Mouse (Mus musculus) kidney, adult 2 months (tissue): ENCODE results near the gene Fmn2. TPM values are rescaled to one million over a fixed set of nuclear protein-coding genes. Genes with fewer than 3 reads are reported as not detected.

Source experiments
- DNase-seq: peaks from one replicate; pipeline ENCODE4 v3.0.0; 2021
- H3K27ac ChIP-seq: fragments of 200-500 bp; 2 replicates; pipeline ENCODE4 v1.5.1; 2012; ENCODE audit warnings: low read depth, low read length, control low read depth, inconsistent platforms; ENCODE audit not compliant: insufficient read depth
- H3K27me3 ChIP-seq: fragments of 200-500 bp; replicated peaks from 2 replicates; pipeline ENCODE4 v1.6.1; 2012; ENCODE audit warnings: mild to moderate bottlenecking, moderate library complexity, low read length, inconsistent platforms; ENCODE audit not compliant: control insufficient read depth, insufficient read depth
- H3K36me3 ChIP-seq: fragments of 200-500 bp; 2 replicates; pipeline ENCODE4 v1.6.1; 2012; ENCODE audit warnings: mild to moderate bottlenecking, moderate library complexity, low read length, inconsistent platforms; ENCODE audit not compliant: control insufficient read depth, insufficient read depth
- H3K4me1 ChIP-seq: fragments of 200-500 bp; 2 replicates; pipeline ENCODE4 v1.6.1; 2011; ENCODE audit warnings: low read length; ENCODE audit not compliant: control insufficient read depth, insufficient read depth
- H3K4me3 ChIP-seq: fragments of 200-500 bp; 2 replicates; pipeline ENCODE4 v1.5.1; 2011; ENCODE audit warnings: mild to moderate bottlenecking, low read depth, low read length, control low read depth; ENCODE audit not compliant: insufficient read depth
- CTCF ChIP-seq: fragments of 200-500 bp; conservative IDR thresholded peaks from 2 replicates; pipeline ENCODE4 v1.5.1; 2011; ENCODE audit warnings: low read depth, mild to moderate bottlenecking, control low read depth, low read length, moderate library complexity, mixed read lengths; ENCODE audit not compliant: insufficient read depth, insufficient read length
- POLR2A ChIP-seq: fragments of 200-500 bp; IDR thresholded peaks from one replicate; pipeline ENCODE4 v1.6.1; 2011; ENCODE audit warnings: low read depth, low read length, control low read depth
- WGBS: fragments of 180-500 bp; shearing (Covaris S2); methylation state at CpG from one replicate; pipeline ENCODE4 v1.1.7; 2018; 5-methylcytosine and 5-hydroxymethylcytosine counted together
- polyA plus RNA-seq: library from polyadenylated mRNA; depleted of rRNA; stranded (reverse); fragments of >200 nt; gene quantifications from 2 replicates; pipeline ENCODE4 v1.2.3, GENCODE M21; 2012

Gene Fmn2
- polyA plus RNA-seq, 1 experiment = 0.06 TPM

GRCm38 (mm10) chr1:174640901-174641300, 139.3 kb downstream of the Fmn2 start:
- Histone ChIP-seq H3K4me1 (no peaks in the 10 kb centered on the region), H3K27me3 (no peaks in the 10 kb centered on the region), H3K4me3 (no peak overlapping the region), H3K36me3 (no peaks in the 10 kb centered on the region), H3K27ac (no peak overlapping the region)
- WGBS = 80% methylated on average over 1 of the region's 1 CpGs
- DNase-seq = no peak
- no peak for TF ChIP-seq POLR2A
- no peak for TF ChIP-seq CTCF

- WGBS = 76% methylated on average over 5 of the region's 5 CpGs
- Histone ChIP-seq H3K4me1 (no peaks in the 10 kb centered on the region), H3K27ac (no peak overlapping the region), H3K4me3 (no peak overlapping the region), H3K36me3 (no peaks in the 10 kb centered on the region), H3K27me3 (no peaks in the 10 kb centered on the region)
- no peak for DNase-seq
- TF ChIP-seq POLR2A (no peak), CTCF (no peak)
Observed at GRCm38 (mm10) chr1:174643431-174644010, 141.9 kb downstream of the Fmn2 start.

- no peaks in the 10 kb centered on the region for H3K4me1 ChIP-seq
- H3K27me3 ChIP-seq = no peaks in the 10 kb centered on the region
- H3K36me3 ChIP-seq = no peaks in the 10 kb centered on the region
- TF ChIP-seq POLR2A (no peak), CTCF (no peak)
- no peak overlapping the region for H3K27ac ChIP-seq
- no peak for DNase-seq
- no peak overlapping the region for H3K4me3 ChIP-seq
- WGBS = 90% methylated on average over 11 of the region's 11 CpGs
Observed at GRCm38 (mm10) chr1:174649421-174649826, 147.8 kb downstream of the Fmn2 start.

- no peak for DNase-seq
- Histone ChIP-seq H3K27ac (no peak overlapping the region), H3K4me3 (no peak overlapping the region), H3K4me1 (no peaks in the 10 kb centered on the region), H3K27me3 (no peaks in the 10 kb centered on the region), H3K36me3 (no peaks in the 10 kb centered on the region)
- WGBS = 59% methylated on average over 5 of the region's 5 CpGs
- TF ChIP-seq POLR2A (no peak), CTCF (no peak)
Observed at GRCm38 (mm10) chr1:174654565-174654964, 152.9 kb downstream of the Fmn2 start.

GRCm38 (mm10) chr1:174655354-174655753, 153.7 kb downstream of the Fmn2 start:
- H3K27ac ChIP-seq = no peak overlapping the region
- H3K36me3 ChIP-seq = no peaks in the 10 kb centered on the region
- no peak overlapping the region for H3K4me3 ChIP-seq
- H3K4me1 ChIP-seq = no peaks in the 10 kb centered on the region
- 47% methylated on average over 9 of the region's 9 CpGs for WGBS
- TF ChIP-seq CTCF (no peak), POLR2A (no peak)
- no peaks in the 10 kb centered on the region for H3K27me3 ChIP-seq
- DNase-seq = no peak

GRCm38 (mm10) chr1:174656554-174656953, 154.9 kb downstream of the Fmn2 start:
- H3K27ac ChIP-seq = no peak overlapping the region
- H3K36me3 ChIP-seq = no peaks in the 10 kb centered on the region
- H3K4me1 ChIP-seq = no peaks in the 10 kb centered on the region
- WGBS = 89% methylated on average over 4 of the region's 4 CpGs
- H3K27me3 ChIP-seq = no peaks in the 10 kb centered on the region
- TF ChIP-seq CTCF (no peak), POLR2A (no peak)
- H3K4me3 ChIP-seq = no peak overlapping the region
- no peak for DNase-seq

- Histone ChIP-seq H3K36me3 (no peaks in the 10 kb centered on the region), H3K27ac (no peak overlapping the region), H3K27me3 (no peaks in the 10 kb centered on the region), H3K4me1 (no peaks in the 10 kb centered on the region), H3K4me3 (no peak overlapping the region)
- WGBS = 80% methylated on average over 12 of the region's 12 CpGs
- TF ChIP-seq CTCF (no peak), POLR2A (no peak)
- no peak for DNase-seq
Observed at GRCm38 (mm10) chr1:174659459-174660223, 158.0 kb downstream of the Fmn2 start.
